ENCODE assay signal across 22 mouse cellular contexts in the genomic region with DNA sequence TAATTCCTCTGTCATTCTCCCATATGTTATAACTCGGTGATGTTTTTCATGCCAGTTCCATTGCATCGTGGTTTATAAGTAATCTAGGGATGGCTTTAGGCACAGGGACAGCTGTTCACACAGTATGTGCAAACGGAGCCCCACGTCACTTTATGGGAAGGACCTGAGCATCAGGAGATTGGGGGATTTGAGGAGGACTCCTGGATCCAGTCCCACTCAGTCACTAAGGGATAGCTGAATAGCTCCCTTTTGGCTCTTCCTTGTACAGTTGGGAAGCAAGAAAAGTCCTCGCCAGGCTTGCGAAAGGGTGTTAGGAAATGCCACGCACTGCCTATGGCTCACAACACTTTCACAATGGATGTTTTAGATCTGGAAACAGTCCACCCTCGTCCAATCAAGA. TPM values are rescaled to one million over a fixed set of nuclear protein-coding genes. Genes with fewer than 3 reads are reported as not detected.
DNase-seq lines count a peak whose midpoint lies in the region; ATAC-seq and TF ChIP-seq lines count a peak whose summit lies in the region.
"Had no signal": no experiment of that assay in that cellular context is flagged by ENCODE, and none has a peak within 500 bp of the region (broad histone marks: within the 10 kb centered on the region; RNA-seq: fewer than 3 reads in every experiment).

No protein-coding gene starts in this region.

- no peaks in the 10 kb centered on the region for H3K9me3 ChIP-seq in forebrain, embryonic 14.5 days (replicated peaks; ENCODE audit: control insufficient read depth, low read length)
- no peaks in the 10 kb centered on the region for H3K9me3 ChIP-seq in forebrain, embryonic 11.5 days (ENCODE audit: control insufficient read depth, low read length)
- H3K9me3 ChIP-seq: embryonic facial prominence, embryonic 15.5 days; heart, embryonic 15.5 days; liver, embryonic 15.5 days; neural tube, embryonic 13.5 days; stomach, embryonic 15.5 days had no signal

- no peak overlapping the region for H3K9ac ChIP-seq in forebrain, embryonic 14.5 days (ENCODE audit: low read length)
- H3K9ac ChIP-seq in forebrain, embryonic 11.5 days (ENCODE audit: low read length): no peak overlapping the region
- H3K9ac ChIP-seq: embryonic facial prominence, embryonic 15.5 days; heart, embryonic 15.5 days; liver, embryonic 15.5 days; neural tube, embryonic 13.5 days; stomach, embryonic 15.5 days had no signal

- no peaks in the 10 kb centered on the region for H3K4me1 ChIP-seq in forebrain, embryonic 14.5 days (ENCODE audit: control insufficient read depth, insufficient read depth, low read length)
- no peaks in the 10 kb centered on the region for H3K4me1 ChIP-seq in forebrain, embryonic 11.5 days (replicated peaks; ENCODE audit: control insufficient read depth, insufficient read depth, low read length)
- H3K4me1 ChIP-seq: embryonic facial prominence, embryonic 15.5 days; heart, embryonic 15.5 days; liver, embryonic 15.5 days; stomach, embryonic 15.5 days had no signal

- H3K36me3 ChIP-seq in forebrain, embryonic 14.5 days (ENCODE audit: control insufficient read depth, insufficient read depth, low read length): no peaks in the 10 kb centered on the region
- H3K36me3 ChIP-seq in forebrain, embryonic 11.5 days (ENCODE audit: control insufficient read depth, insufficient read depth, low read length): no peaks in the 10 kb centered on the region
- H3K36me3 ChIP-seq: embryonic facial prominence, embryonic 15.5 days; heart, embryonic 15.5 days; liver, embryonic 15.5 days; neural tube, embryonic 13.5 days; stomach, embryonic 15.5 days had no signal

- peak overlapping the region; percentile 40; the same call in 1 of the 2 replicates for H3K27ac ChIP-seq in forebrain, embryonic 14.5 days (ENCODE audit: low read depth, low read length)
- H3K27ac ChIP-seq in forebrain, embryonic 11.5 days (ENCODE audit: low read depth, low read length): no peak overlapping the region
- peak overlapping the region; percentile 28; the same call in 1 of the 2 replicates for H3K27ac ChIP-seq in left cerebral cortex, adult 2 months
- H3K27ac ChIP-seq: embryonic facial prominence, embryonic 15.5 days; heart, embryonic 15.5 days; kidney, postnatal 0 days; liver, embryonic 15.5 days; neural tube, embryonic 13.5 days; stomach, embryonic 15.5 days had no signal

- H3K4me2 ChIP-seq in forebrain, embryonic 14.5 days (ENCODE audit: low read length): no peak overlapping the region
- no peak overlapping the region for H3K4me2 ChIP-seq in forebrain, embryonic 11.5 days (ENCODE audit: low read depth, low read length, severe bottlenecking)
- H3K4me2 ChIP-seq: embryonic facial prominence, embryonic 15.5 days; heart, embryonic 15.5 days; liver, embryonic 15.5 days; midbrain, embryonic 11.5 days; neural tube, embryonic 13.5 days; stomach, embryonic 15.5 days had no signal

- H3K4me3 ChIP-seq in forebrain, embryonic 14.5 days (ENCODE audit: low read depth, low read length): no peak overlapping the region
- H3K4me3 ChIP-seq in forebrain, embryonic 11.5 days (ENCODE audit: low read depth, low read length): no peak overlapping the region
- H3K4me3 ChIP-seq in left cerebral cortex, adult 2 months: no peak overlapping the region
- H3K4me3 ChIP-seq: embryonic facial prominence, embryonic 15.5 days; heart, embryonic 15.5 days; liver, embryonic 15.5 days; neural tube, embryonic 13.5 days; stomach, embryonic 15.5 days had no signal

- ATAC-seq in forebrain, embryonic 14.5 days: peak; percentile 86; the same call in 1 of the 2 replicates
- ATAC-seq in forebrain, embryonic 11.5 days (replicated peaks; ENCODE audit: low FRiP score): no peak

- peak; percentile 75 for DNase-seq in forebrain, embryonic 14.5 days (ENCODE audit: low spot score)
- no peak for DNase-seq in forebrain, embryonic 11.5 days (ENCODE audit: low spot score)
- DNase-seq in left cerebral cortex, adult 2 months (ENCODE audit: extremely low spot score in 1 of 2, low spot score in 2 of 2): no peak
- no peak for DNase-seq in left cerebral cortex, adult 11 months (ENCODE audit: low spot score)
- DNase-seq in NIH3T3 (ENCODE audit: low read depth): peak; percentile 56
- peak; percentile 64 for DNase-seq in brain, adult 2 months (ENCODE audit: low read depth, low spot score)
- DNase-seq in neural tube, embryonic 10.5 days (ENCODE audit: extremely low spot score, low spot score): no peak
- DNase-seq: adrenal gland, postnatal 10 days; cerebellum, adult 8-10 months; gastrocnemius, postnatal 14 days; heart, postnatal 4 days; kidney, adult 18-20 months; layer of hippocampus, postnatal 36 days; thymus, adult 18-20 months; thymus, postnatal 4 days had no signal

- 51% methylated on average over 8 of the region's 8 CpGs for WGBS in forebrain, embryonic 14.5 days
- WGBS in forebrain, embryonic 11.5 days: 84% methylated on average over 8 of the region's 8 CpGs

- TF ChIP-seq CTCF in left cerebral cortex, adult 2 months (IDR thresholded peaks at IDR 0.05): no peak

- no peaks in the 10 kb centered on the region for H3K27me3 ChIP-seq in forebrain, embryonic 14.5 days (replicated peaks; ENCODE audit: control insufficient read depth, insufficient read depth, low read length)
- no peaks in the 10 kb centered on the region for H3K27me3 ChIP-seq in forebrain, embryonic 11.5 days (ENCODE audit: control insufficient read depth, insufficient read depth, low read length)
- H3K27me3 ChIP-seq: embryonic facial prominence, embryonic 15.5 days; heart, embryonic 15.5 days; liver, embryonic 15.5 days; neural tube, embryonic 13.5 days; stomach, embryonic 15.5 days had no signal

- intact Hi-C loops in left cerebral cortex, adult 2 months (cut with DNase I): no loop called here

RNA-seq across cellular contexts. Expression of gene Kcna1, which starts 51.8 kb away (rescaled TPM):
- 2.5 and 2.8 TPM in 2 replicates for polyA plus RNA-seq in forebrain, embryonic 14.5 days (2014; fragmentation: Nextera tagmentation; extraction: Ambion mirVana)
- polyA plus RNA-seq in forebrain, embryonic 11.5 days (2014; fragmentation: Nextera tagmentation; extraction: Ambion mirVana): 0.39 and 0.53 TPM in 2 replicates
- total RNA-seq in left cerebral cortex, adult 2 months (2021): 100 to 1,000 TPM; 120 to 122 TPM
- polyA plus RNA-seq: liver, embryonic 15.5 days had no signal

RNA-seq across cellular contexts. Expression of gene Kcna5, which starts 59.2 kb away (rescaled TPM):
- 1.4 and 1.6 TPM in 2 replicates for polyA plus RNA-seq in forebrain, embryonic 14.5 days (2014; fragmentation: Nextera tagmentation; extraction: Ambion mirVana)
- polyA plus RNA-seq in forebrain, embryonic 11.5 days (2014; fragmentation: Nextera tagmentation; extraction: Ambion mirVana): 1.3 and 1.8 TPM in 2 replicates
- total RNA-seq in left cerebral cortex, adult 2 months (2021): 1 to 10 TPM; 4.2 to 5.6 TPM

Comparison
In these comparisons a context has a peak if more than half of its experiments do, and no peak if none do; other contexts are left out.
1. DNase-seq: peak in forebrain, embryonic 14.5 days (single experiment), NIH3T3 (single experiment) and brain, adult 2 months (single experiment); none in forebrain, embryonic 11.5 days (single experiment), left cerebral cortex, adult 2 months (0 of 2), left cerebral cortex, adult 11 months (single experiment) and neural tube, embryonic 10.5 days (single experiment).